Mouse (Mus musculus): ENCODE data around the gene Stub1. TPM values are rescaled to one million over a fixed set of nuclear protein-coding genes. Genes with fewer than 3 reads are reported as not detected.

The Stub1 gene
- total RNA-seq (2012; rRNA removed) (74.0 and 75.0 TPM in 2 replicates), polyA plus RNA-seq (2012; ENCODE audit: insufficient read depth in 1 of 2, insufficient read length in 2 of 2, low read depth in 1 of 2, low replicate concordance in 2 of 2, missing spikeins in 1 of 2) (10 to 100 TPM in 1 of 2 experiments, not detected in 1; 99.7 TPM)

DNA sequence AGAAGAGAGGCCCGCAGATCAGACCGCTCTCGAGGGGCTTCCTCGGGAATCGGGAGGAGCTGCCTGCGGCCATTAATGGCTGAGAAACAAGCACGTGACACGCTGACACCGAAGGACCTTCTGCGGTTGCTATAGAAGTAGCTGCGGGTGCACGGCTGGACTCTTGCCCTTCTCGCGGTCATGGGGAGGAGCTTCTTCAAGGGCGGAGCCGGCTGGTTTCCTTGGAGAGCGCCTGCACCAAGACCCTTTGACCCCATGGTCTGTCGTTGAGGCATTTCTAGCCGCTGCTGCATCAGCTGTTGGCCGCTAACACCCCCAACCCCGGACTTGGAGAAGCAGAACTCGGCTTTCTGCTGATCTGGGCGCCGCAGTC is at the start of gene Stub1:
Gene Stub1, minus strand, starts transcription at position 114 of the 373 bp plus-strand sequence.
- peak within 1 kb of the TSS; percentile 82 for H3K27ac ChIP-seq (ENCODE audit: control insufficient read depth, low read depth, low read length)
- H3K9ac ChIP-seq (ENCODE audit: control insufficient read depth, low read depth, low read length, poor library complexity, severe bottlenecking) = peak within 1 kb of the TSS; percentile 95
- no peak for DNase-seq (ENCODE audit: low read depth, low spot score)
- TF ChIP-seq ZNF384 (IDR thresholded peaks at IDR 0.05; ENCODE audit: low read depth, low read length) (no peak), RCOR1 (IDR thresholded peaks at IDR 0.05; ENCODE audit: low read depth, low read length) (no peak), CHD2 (IDR thresholded peaks at IDR 0.05; ENCODE audit: low read length) (no peak), BHLHE40 (IDR thresholded peaks at IDR 0.05; ENCODE audit: borderline replicate concordance, low read depth, low read length) (peak; percentile 74; the same call in 1 of the 2 replicates), GATA1 (IDR thresholded peaks at IDR 0.05; ENCODE audit: low read depth, low read length) (no peak), MAZ (IDR thresholded peaks at IDR 0.05; ENCODE audit: low read depth, low read length) (0 out of 2 replicates have a peak, but pooled peaks have one; percentile 5), MAX (IDR thresholded peaks at IDR 0.05; ENCODE audit: low read length) (no peak; the same call in 1 of the 2 replicates), USF1 (IDR thresholded peaks at IDR 0.05; ENCODE audit: low read depth, low read length) (peak; percentile 57), GABPA (IDR thresholded peaks at IDR 0.05; ENCODE audit: low read depth, low read length) (no peak), UBTF (IDR thresholded peaks at IDR 0.05; ENCODE audit: borderline replicate concordance, insufficient read depth, low read depth, low read length) (no peak), ZMIZ1 (IDR thresholded peaks at IDR 0.05; ENCODE audit: low read depth, low read length) (peak; percentile 21; the same call in 1 of the 2 replicates), POLR2AphosphoS2 (IDR thresholded peaks at IDR 0.05; ENCODE audit: low read length) (peak; percentile 75; the same call in 1 of the 2 replicates), TAL1 (IDR thresholded peaks at IDR 0.05; ENCODE audit: low read length) (no peak), POLR2A (IDR thresholded peaks at IDR 0.05; ENCODE audit: control insufficient read depth in 1 of 2, insufficient read depth in 1 of 2, low read depth in 1 of 2, low read length in 2 of 2, poor library complexity in 1 of 2) (no peak; a peak in 1 of 4 replicates), NRF1 (IDR thresholded peaks at IDR 0.05; ENCODE audit: insufficient read depth, low read depth, low read length, poor library complexity, severe bottlenecking) (no peak), MYC (IDR thresholded peaks at IDR 0.05; ENCODE audit: low read depth, low read length) (0 out of 2 replicates have a peak, but pooled peaks have one; percentile 62), TCF12 (IDR thresholded peaks at IDR 0.05; ENCODE audit: low read depth, low read length) (0 out of 2 replicates have a peak, but pooled peaks have one; percentile 1), SIN3A (IDR thresholded peaks at IDR 0.05; ENCODE audit: low read length) (peak; percentile 43; the same call in 1 of the 2 replicates)
- H3K9me3 ChIP-seq (replicated peaks; ENCODE audit: insufficient read depth, low read length) = no peaks in the 10 kb centered on the region
- peak within 1 kb of the TSS; percentile 80 to 87 for H3K4me3 ChIP-seq (ENCODE audit: control insufficient read depth in 1 of 2, insufficient read depth in 1 of 2, low read depth in 2 of 2, low read length in 2 of 2)
- H3K4me1 ChIP-seq (ENCODE audit: control insufficient read depth in 1 of 2, insufficient read depth in 2 of 2, low read length in 2 of 2) = peaks cover 2 to 34% of the 10 kb centered on the region in 2 experiments; a peak in 3 of 4 replicates
- H3K36me3 ChIP-seq (ENCODE audit: control insufficient read depth in 1 of 2, insufficient read depth in 2 of 2, low read length in 2 of 2) = peaks cover 0 to 13% of the 10 kb centered on the region in 2 experiments; a peak in 2 of 4 replicates
- no peaks in the 10 kb centered on the region for H3K27me3 ChIP-seq (ENCODE audit: control insufficient read depth in 1 of 2, insufficient read depth in 2 of 2, low read length in 2 of 2)
- H3K79me2 ChIP-seq (ENCODE audit: control insufficient read depth, insufficient read depth, low read length, poor library complexity) = peaks cover 52% of the 10 kb centered on the region

DNA sequence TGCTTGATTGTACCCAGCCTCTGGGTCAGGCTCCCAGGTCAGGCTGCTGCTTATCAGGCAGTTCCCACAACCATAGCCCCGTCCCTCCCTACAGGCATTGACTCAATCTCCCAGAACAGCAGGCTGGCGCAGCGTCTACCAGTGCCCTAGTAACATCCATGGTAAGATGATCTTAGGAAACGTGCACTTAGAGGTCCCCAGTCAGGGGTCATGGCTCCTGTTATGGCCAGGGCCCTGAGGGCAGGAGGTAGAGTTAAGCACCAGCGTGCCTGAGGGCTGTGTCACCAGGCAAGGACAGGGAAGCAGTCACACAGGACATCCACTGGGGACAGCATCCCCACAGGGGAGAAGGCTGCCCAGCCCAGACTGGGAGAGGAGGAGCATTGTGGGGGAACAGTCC is 49.1 kb upstream of the Stub1 start:
- TF ChIP-seq GATA1 (IDR thresholded peaks at IDR 0.05; ENCODE audit: low read depth, low read length) (no peak), MYC (IDR thresholded peaks at IDR 0.05; ENCODE audit: low read depth, low read length) (no peak), RCOR1 (IDR thresholded peaks at IDR 0.05; ENCODE audit: low read depth, low read length) (no peak), POLR2AphosphoS2 (IDR thresholded peaks at IDR 0.05; ENCODE audit: low read length) (0 out of 2 replicates have a peak, but pooled peaks have one; percentile 10)
- no peaks in the 10 kb centered on the region for H3K36me3 ChIP-seq (ENCODE audit: control insufficient read depth in 1 of 2, insufficient read depth in 2 of 2, low read length in 2 of 2)
- H3K4me1 ChIP-seq (ENCODE audit: control insufficient read depth in 1 of 2, insufficient read depth in 2 of 2, low read length in 2 of 2) = no peaks in the 10 kb centered on the region
- no peak overlapping the region for H3K27ac ChIP-seq (ENCODE audit: control insufficient read depth, low read depth, low read length)
- no peaks in the 10 kb centered on the region for H3K79me2 ChIP-seq (ENCODE audit: control insufficient read depth, insufficient read depth, low read length, poor library complexity)
- no peaks in the 10 kb centered on the region for H3K9me3 ChIP-seq (replicated peaks; ENCODE audit: insufficient read depth, low read length)
- no peak for DNase-seq (ENCODE audit: low read depth, low spot score)
- no peak overlapping the region for H3K4me3 ChIP-seq (ENCODE audit: control insufficient read depth in 1 of 2, insufficient read depth in 1 of 2, low read depth in 2 of 2, low read length in 2 of 2)
- H3K27me3 ChIP-seq (ENCODE audit: control insufficient read depth in 1 of 2, insufficient read depth in 2 of 2, low read length in 2 of 2) = no peaks in the 10 kb centered on the region
- H3K9ac ChIP-seq (ENCODE audit: control insufficient read depth, low read depth, low read length, poor library complexity, severe bottlenecking) = no peak overlapping the region
